Mouse (Mus musculus) E14TG2a.4 (cell line): ENCODE measurements around the gene Pde4dip.

ENCODE experiments used
- H3K27me3 ChIP-seq: 2 replicates; pipeline ENCODE4 v1.6.1; 2014; ENCODE audit warnings: low read length, control low read depth; ENCODE audit not compliant: insufficient read depth
- H3K36me3 ChIP-seq: 2 replicates; pipeline ENCODE4 v1.6.1; 2014; ENCODE audit warnings: low read length, control low read depth; ENCODE audit not compliant: insufficient read depth
- H3K4me1 ChIP-seq: replicated peaks from 2 replicates; pipeline ENCODE4 v1.6.1; 2014; ENCODE audit warnings: low read depth, low read length, control low read depth
- H3K4me3 ChIP-seq: replicated peaks from 2 replicates; pipeline ENCODE4 v1.5.1; 2014; ENCODE audit warnings: mild to moderate bottlenecking, low read length
- H3K9me3 ChIP-seq: 2 replicates; pipeline ENCODE4 v1.6.1; 2014; ENCODE audit warnings: low read length, control low read depth
- CTCF ChIP-seq: conservative IDR thresholded peaks from 2 replicates; pipeline ENCODE4 v1.5.1; 2014; ENCODE audit warnings: low read length
- NANOG ChIP-seq: IDR thresholded peaks from 2 replicates; pipeline ENCODE4 v1.6.1; 2014; ENCODE audit warnings: borderline replicate concordance, low read length, mixed read lengths
- POU5F1 ChIP-seq: IDR thresholded peaks from 2 replicates; pipeline ENCODE4 v1.6.1; 2014; ENCODE audit warnings: low read length, borderline replicate concordance

Pde4dip gene

DNA sequence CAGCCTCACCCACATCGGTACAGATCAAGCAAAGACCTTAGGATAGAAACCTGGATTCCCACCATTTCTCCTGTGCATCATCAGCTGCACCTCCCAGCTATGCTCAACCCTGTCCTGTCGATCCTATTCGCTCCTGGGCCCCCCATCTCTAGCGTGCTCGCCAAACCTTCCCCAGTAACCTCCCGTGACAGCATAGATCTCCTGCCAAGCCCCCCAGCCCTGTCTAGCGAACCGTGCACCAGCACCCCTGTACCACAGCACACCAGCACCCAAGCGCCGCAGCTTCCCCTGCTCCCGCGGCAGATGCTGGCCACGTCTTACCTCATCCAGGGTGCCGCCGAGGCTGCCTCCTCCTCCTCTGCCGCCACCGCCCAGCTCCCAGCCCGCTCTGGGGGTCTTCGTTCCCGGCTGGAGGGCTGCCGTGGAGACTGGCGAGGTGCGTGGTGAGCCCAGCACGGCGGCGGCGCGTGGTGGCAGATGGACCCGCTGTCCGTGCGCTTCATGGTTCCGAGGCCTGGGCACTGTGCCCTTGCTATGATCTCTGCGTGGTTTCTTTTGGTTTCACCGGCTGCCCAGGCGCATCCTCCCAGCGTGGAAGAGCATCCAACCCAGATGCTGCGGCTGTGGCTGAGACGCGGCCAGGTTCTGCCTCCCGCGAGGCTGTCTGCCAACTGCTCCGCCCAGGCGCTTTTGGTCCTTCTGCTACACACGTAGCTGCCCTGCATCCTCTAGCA is at the start of gene Pde4dip:
TSS of gene Pde4dip (minus strand) at position 540 of the 734 bp plus-strand sequence.
- TF ChIP-seq POU5F1, result no peak
- no peak for TF ChIP-seq CTCF

DNA sequence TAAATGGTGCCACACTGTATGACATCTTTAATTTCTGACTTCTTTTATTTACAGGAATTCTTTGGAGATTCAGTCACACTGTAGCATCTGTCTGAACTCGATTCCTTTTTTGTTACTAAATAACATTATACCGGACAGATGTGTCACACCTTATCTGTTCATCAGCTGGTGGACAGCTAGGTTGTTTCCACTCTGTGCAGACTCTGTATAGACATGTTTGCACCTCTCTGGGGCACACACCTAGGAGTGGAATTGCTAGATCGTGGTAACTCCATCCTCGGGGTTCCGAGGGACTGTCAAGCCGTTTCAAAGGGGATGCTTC is 49.4 kb upstream of the Pde4dip start:
- H3K9me3 ChIP-seq, result peaks cover 17% of the 10 kb centered on the region
- H3K27me3 ChIP-seq, result peaks cover 9% of the 10 kb centered on the region
- TF ChIP-seq CTCF (no peak), POU5F1 (no peak), NANOG (no peak)
- peaks cover 23% of the 10 kb centered on the region for H3K4me1 ChIP-seq
- no peaks in the 10 kb centered on the region for H3K36me3 ChIP-seq
- H3K4me3 ChIP-seq, result no peak overlapping the region

More for the DNA sequence above, at the start of gene Pde4dip:
- no peaks in the 10 kb centered on the region for H3K36me3 ChIP-seq
- peak within 1 kb of the TSS; percentile 80 for H3K4me3 ChIP-seq
- peaks cover 8% of the 10 kb centered on the region; the same call in 1 of the 2 replicates for H3K4me1 ChIP-seq
- H3K27me3 ChIP-seq, result peaks cover 56% of the 10 kb centered on the region
- no peaks in the 10 kb centered on the region for H3K9me3 ChIP-seq

- peaks cover 17% of the 10 kb centered on the region for H3K9me3 ChIP-seq
- TF ChIP-seq NANOG (no peak), POU5F1 (no peak), CTCF (no peak)
- H3K4me3 ChIP-seq, result no peak overlapping the region
- H3K4me1 ChIP-seq, result peaks cover 23% of the 10 kb centered on the region
- H3K27me3 ChIP-seq, result peaks cover 12% of the 10 kb centered on the region
- no peaks in the 10 kb centered on the region for H3K36me3 ChIP-seq
Measured at GRCm38 (mm10) chr3:97937068-97937944, 48.8 kb upstream of the Pde4dip start.

GRCm38 (mm10) chr3:97934331-97935300 is 46.1 kb upstream of the Pde4dip start:
- no peak overlapping the region for H3K4me3 ChIP-seq
- H3K27me3 ChIP-seq, result peaks cover 30% of the 10 kb centered on the region
- H3K36me3 ChIP-seq, result no peaks in the 10 kb centered on the region
- H3K9me3 ChIP-seq, result peaks cover 13% of the 10 kb centered on the region
- peaks cover 20% of the 10 kb centered on the region for H3K4me1 ChIP-seq
- TF ChIP-seq CTCF, result no peak
- no peak for TF ChIP-seq POU5F1
- no peak for TF ChIP-seq NANOG

DNA sequence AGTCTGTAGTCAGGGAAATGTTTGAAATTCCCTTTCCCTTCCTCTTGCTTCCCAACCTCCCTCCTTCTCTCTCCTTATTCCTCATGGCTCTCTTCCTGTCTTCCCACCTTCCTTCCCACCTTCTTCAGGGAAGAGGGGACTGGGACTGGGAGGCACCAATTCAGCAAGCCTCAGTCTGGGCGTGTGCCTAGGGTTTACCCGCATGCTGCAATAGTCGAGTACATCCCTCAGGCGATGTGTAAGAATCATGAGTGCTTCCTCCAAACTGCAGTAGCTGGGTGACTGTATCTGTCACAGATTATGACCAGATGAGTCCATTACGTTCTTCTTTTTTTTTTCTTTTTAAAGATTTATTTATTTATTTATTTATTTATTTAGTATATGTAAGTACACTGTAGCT is 45.3 kb upstream of the Pde4dip start:
- TF ChIP-seq POU5F1 (no peak), NANOG (no peak), CTCF (no peak)
- H3K36me3 ChIP-seq, result no peaks in the 10 kb centered on the region
- H3K4me1 ChIP-seq, result peaks cover 20% of the 10 kb centered on the region
- H3K27me3 ChIP-seq, result peaks cover 30% of the 10 kb centered on the region
- H3K4me3 ChIP-seq, result no peak overlapping the region
- H3K9me3 ChIP-seq, result peaks cover 5% of the 10 kb centered on the region

- TF ChIP-seq NANOG, result no peak
- TF ChIP-seq CTCF, result no peak
- no peak for TF ChIP-seq POU5F1
- Histone ChIP-seq H3K27me3 (peaks cover 30% of the 10 kb centered on the region), H3K9me3 (0 out of 2 replicates have a peak, but pooled peaks cover 3% of the 10 kb centered on the region), H3K4me1 (peaks cover 20% of the 10 kb centered on the region), H3K36me3 (no peaks in the 10 kb centered on the region), H3K4me3 (no peak overlapping the region)
Measured at GRCm38 (mm10) chr3:97933251-97933650, 44.7 kb upstream of the Pde4dip start.

DNA sequence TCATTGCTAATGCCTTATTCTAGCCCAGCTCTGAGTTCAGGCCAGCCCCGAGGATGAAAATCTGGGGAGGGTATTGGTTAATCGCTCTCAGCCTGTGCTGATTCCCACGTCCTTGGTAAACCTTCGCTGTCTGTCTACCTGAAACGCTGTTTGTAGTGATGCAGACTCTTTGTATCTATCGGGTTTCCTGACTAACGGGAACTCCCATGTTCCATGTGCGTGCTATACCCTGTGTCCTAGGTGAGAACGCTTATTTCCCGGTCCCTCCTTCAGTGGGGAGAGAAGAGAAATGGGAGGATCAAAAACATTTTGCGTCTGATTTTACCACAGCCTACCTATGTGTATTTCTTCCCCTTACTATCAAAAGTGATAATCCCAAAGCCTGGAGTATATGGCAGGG is 44.3 kb upstream of the Pde4dip start:
- Histone ChIP-seq H3K4me1 (peaks cover 20% of the 10 kb centered on the region), H3K36me3 (no peaks in the 10 kb centered on the region), H3K27me3 (peaks cover 30% of the 10 kb centered on the region), H3K9me3 (0 out of 2 replicates have a peak, but pooled peaks cover 3% of the 10 kb centered on the region), H3K4me3 (no peak overlapping the region)
- TF ChIP-seq CTCF, result no peak
- no peak for TF ChIP-seq NANOG
- no peak for TF ChIP-seq POU5F1
